Mouse (Mus musculus) adrenal gland, adult 2 months (tissue): ENCODE data around the gene Emx1. TPM values are rescaled to one million over a fixed set of nuclear protein-coding genes. Genes with fewer than 3 reads are reported as not detected.
A peak's percentile ranks its signal among the peaks of the same experiment; 100 is the strongest.
"Not testable (repeated sequence)": the region's sequence is repeated elsewhere in the genome, so short reads cannot be mapped to it uniquely, and the experiment has no call there.

Experiments
- DNase-seq: peaks from one replicate; pipeline ENCODE4 v3.0.0; 2021
- long read RNA-seq: library from polyadenylated mRNA; stranded (forward); transcript quantifications from one replicate; pipeline ENCODE4 v2.0.0, GENCODE M21; 2021
- polyA plus RNA-seq: library from polyadenylated mRNA; depleted of rRNA; stranded (reverse); fragments of >200 nt; gene quantifications from 2 replicates; pipeline ENCODE4 v1.2.3, GENCODE M21; 2012; rRNA removed
- total RNA-seq, 2 experiments: library from RNA; stranded (reverse); gene quantifications; 2 replicates each; pipeline ENCODE4 v1.2.3; 2021

Gene Emx1
- total RNA-seq (not detected), polyA plus RNA-seq (not detected in 2 replicates)
- long read RNA-seq = 0 reads

GRCm38 (mm10) chr6:85187340-85188211 lies at the start of gene Emx1:
TSS of gene Emx1 (plus strand) at chr6:85187438.
- peak; percentile 45 for DNase-seq

GRCm38 (mm10) chr6:85139534-85139933 lies 47.7 kb upstream of the Emx1 start:
- no peak for DNase-seq

- peak; percentile 58 for DNase-seq
Observed at GRCm38 (mm10) chr6:85141013-85141412, 46.2 kb upstream of the Emx1 start.

GRCm38 (mm10) chr6:85144466-85144865 lies 42.8 kb upstream of the Emx1 start:
- no peak for DNase-seq

- no peak for DNase-seq
Observed at GRCm38 (mm10) chr6:85147636-85148035, 39.6 kb upstream of the Emx1 start.

- no peak for DNase-seq
Observed at GRCm38 (mm10) chr6:85150386-85150785, 36.9 kb upstream of the Emx1 start.

GRCm38 (mm10) chr6:85153970-85154540 lies 33.2 kb upstream of the Emx1 start:
- peak; percentile 81 for DNase-seq

- peak; percentile 56 for DNase-seq
Observed at GRCm38 (mm10) chr6:85154861-85155528, 32.2 kb upstream of the Emx1 start.

GRCm38 (mm10) chr6:85156551-85156950 lies 30.7 kb upstream of the Emx1 start:
- DNase-seq = not testable (repeated sequence)

GRCm38 (mm10) chr6:85158040-85158804 lies 29.0 kb upstream of the Emx1 start:
- DNase-seq = not testable (repeated sequence)

GRCm38 (mm10) chr6:85159092-85159760 lies 28.0 kb upstream of the Emx1 start:
- peak; percentile 57 for DNase-seq

- peak; percentile 66 for DNase-seq
Observed at GRCm38 (mm10) chr6:85160201-85160923, 26.9 kb upstream of the Emx1 start.

- DNase-seq = no peak
Observed at GRCm38 (mm10) chr6:85165440-85165921, 21.8 kb upstream of the Emx1 start.

GRCm38 (mm10) chr6:85179569-85179968 lies 7.7 kb upstream of the Emx1 start:
- no peak for DNase-seq

- no peak for DNase-seq
Observed at GRCm38 (mm10) chr6:85180036-85180435, 7.2 kb upstream of the Emx1 start.

GRCm38 (mm10) chr6:85183951-85184350 lies 3.3 kb upstream of the Emx1 start:
- DNase-seq = no peak

- no peak for DNase-seq
Observed at GRCm38 (mm10) chr6:85186033-85186743, 1.1 kb upstream of the Emx1 start.

GRCm38 (mm10) chr6:85186744-85187059 lies 536 bp upstream of the Emx1 start:
- DNase-seq = no peak

- DNase-seq = no peak
Observed at GRCm38 (mm10) chr6:85188256-85189110, 1.2 kb downstream of the Emx1 start.
